11 mouse cellular contexts compared by ENCODE assay signal in genomic region chr14:76245063-76245396, GRCm38 (mm10).
DNase-seq lines count a peak whose midpoint lies in the region; ATAC-seq and TF ChIP-seq lines count a peak whose summit lies in the region.
"Had no signal": no experiment of that assay in that cellular context is flagged by ENCODE, and none has a peak within 500 bp of the region (broad histone marks: within the 10 kb centered on the region; RNA-seq: fewer than 3 reads in every experiment).

No protein-coding gene starts in this region.

- no peak overlapping the region for H3K4me3 ChIP-seq in forebrain, embryonic 13.5 days
- no peak overlapping the region for H3K4me3 ChIP-seq in forebrain, embryonic 12.5 days (replicated peaks)
- H3K4me3 ChIP-seq in neural tube, embryonic 12.5 days = no peak overlapping the region
- H3K4me3 ChIP-seq in hindbrain, embryonic 14.5 days (replicated peaks; ENCODE audit: low read length) = no peak overlapping the region
- no peak overlapping the region for H3K4me3 ChIP-seq in neural tube, embryonic 15.5 days (replicated peaks)
- no peak overlapping the region for H3K4me3 ChIP-seq in heart, embryonic 12.5 days
- no peak overlapping the region for H3K4me3 ChIP-seq in gastrocnemius, adult 2 months

- no peaks in the 10 kb centered on the region for H3K36me3 ChIP-seq in forebrain, embryonic 13.5 days (ENCODE audit: poor library complexity, severe bottlenecking)
- no peaks in the 10 kb centered on the region for H3K36me3 ChIP-seq in forebrain, embryonic 12.5 days (replicated peaks)
- H3K36me3 ChIP-seq in neural tube, embryonic 12.5 days = no peaks in the 10 kb centered on the region
- H3K36me3 ChIP-seq in hindbrain, embryonic 14.5 days (replicated peaks; ENCODE audit: control insufficient read depth, insufficient read depth) = no peaks in the 10 kb centered on the region
- H3K36me3 ChIP-seq in neural tube, embryonic 15.5 days = no peaks in the 10 kb centered on the region
- H3K36me3 ChIP-seq in heart, embryonic 12.5 days = no peaks in the 10 kb centered on the region

- no peak for DNase-seq in neural tube, embryonic 10.5 days (ENCODE audit: extremely low spot score, low spot score)
- DNase-seq in hindbrain, embryonic 14.5 days (ENCODE audit: low spot score) = no peak
- no peak for DNase-seq in gastrocnemius, adult 2 months
- DNase-seq: heart, postnatal 36 days; kidney, adult 9 months; thymus, adult 18-20 months had no signal

- H3K9ac ChIP-seq in forebrain, embryonic 13.5 days = no peak overlapping the region
- H3K9ac ChIP-seq in forebrain, embryonic 12.5 days = no peak overlapping the region
- no peak overlapping the region for H3K9ac ChIP-seq in neural tube, embryonic 12.5 days
- no peak overlapping the region for H3K9ac ChIP-seq in hindbrain, embryonic 14.5 days
- no peak overlapping the region for H3K9ac ChIP-seq in neural tube, embryonic 15.5 days (replicated peaks)
- no peak overlapping the region for H3K9ac ChIP-seq in heart, embryonic 12.5 days

- intact Hi-C loops in gastrocnemius, adult 2 months (cut with DNase I) = no loop called here

- WGBS in forebrain, embryonic 13.5 days = 76% methylated on average over 4 of the region's 4 CpGs
- 65% methylated on average over 4 of the region's 4 CpGs for WGBS in forebrain, embryonic 12.5 days
- 37% methylated on average over 4 of the region's 4 CpGs for WGBS in neural tube, embryonic 12.5 days
- WGBS in hindbrain, embryonic 14.5 days = 37% methylated on average over 4 of the region's 4 CpGs
- WGBS in neural tube, embryonic 15.5 days = 32% methylated on average over 4 of the region's 4 CpGs
- 65% methylated on average over 4 of the region's 4 CpGs for WGBS in heart, embryonic 12.5 days

- H3K4me1 ChIP-seq in forebrain, embryonic 13.5 days = peaks cover 18% of the 10 kb centered on the region
- peaks cover 24% of the 10 kb centered on the region for H3K4me1 ChIP-seq in forebrain, embryonic 12.5 days
- peaks cover 17% of the 10 kb centered on the region for H3K4me1 ChIP-seq in neural tube, embryonic 12.5 days
- H3K4me1 ChIP-seq in hindbrain, embryonic 14.5 days (replicated peaks; ENCODE audit: control insufficient read depth, insufficient read depth, low read length) = peaks cover 12% of the 10 kb centered on the region
- peaks cover 19% of the 10 kb centered on the region; the same call in 1 of the 2 replicates for H3K4me1 ChIP-seq in neural tube, embryonic 15.5 days
- H3K4me1 ChIP-seq in heart, embryonic 12.5 days (replicated peaks) = peaks cover 20% of the 10 kb centered on the region

- ATAC-seq in forebrain, embryonic 13.5 days = no peak
- ATAC-seq in forebrain, embryonic 12.5 days (ENCODE audit: low FRiP score) = no peak
- 0 out of 2 replicates have a peak, but pooled peaks have one; percentile 16 for ATAC-seq in neural tube, embryonic 12.5 days (ENCODE audit: low FRiP score, low read depth)
- ATAC-seq in hindbrain, embryonic 14.5 days (ENCODE audit: low FRiP score) = no peak
- ATAC-seq in neural tube, embryonic 15.5 days (ENCODE audit: low FRiP score) = no peak
- no peak for ATAC-seq in heart, embryonic 12.5 days (ENCODE audit: insufficient number of reproducible peaks, low FRiP score)

- H3K27ac ChIP-seq in forebrain, embryonic 13.5 days = 0 out of 2 replicates have a peak overlapping the region, but pooled peaks have one; percentile 37
- H3K27ac ChIP-seq in forebrain, embryonic 12.5 days = no peak overlapping the region
- H3K27ac ChIP-seq in neural tube, embryonic 12.5 days = no peak overlapping the region
- H3K27ac ChIP-seq in hindbrain, embryonic 14.5 days = peak overlapping the region; percentile 74
- peak overlapping the region; percentile 70; the same call in 1 of the 2 replicates for H3K27ac ChIP-seq in neural tube, embryonic 15.5 days (replicated peaks)
- H3K27ac ChIP-seq in heart, embryonic 12.5 days (ENCODE audit: poor library complexity, severe bottlenecking) = no peak overlapping the region
- no peak overlapping the region for H3K27ac ChIP-seq in gastrocnemius, adult 2 months

- no peaks in the 10 kb centered on the region for H3K9me3 ChIP-seq in forebrain, embryonic 13.5 days (replicated peaks)
- no peaks in the 10 kb centered on the region for H3K9me3 ChIP-seq in forebrain, embryonic 12.5 days
- no peaks in the 10 kb centered on the region for H3K9me3 ChIP-seq in neural tube, embryonic 12.5 days
- no peaks in the 10 kb centered on the region for H3K9me3 ChIP-seq in hindbrain, embryonic 14.5 days (ENCODE audit: control insufficient read depth, low read length)
- no peaks in the 10 kb centered on the region for H3K9me3 ChIP-seq in neural tube, embryonic 15.5 days (replicated peaks)
- H3K9me3 ChIP-seq in heart, embryonic 12.5 days (replicated peaks) = no peaks in the 10 kb centered on the region

- H3K27me3 ChIP-seq in forebrain, embryonic 13.5 days = no peaks in the 10 kb centered on the region
- H3K27me3 ChIP-seq in forebrain, embryonic 12.5 days = 0 out of 2 replicates have a peak, but pooled peaks cover 3% of the 10 kb centered on the region
- no peaks in the 10 kb centered on the region for H3K27me3 ChIP-seq in neural tube, embryonic 12.5 days (replicated peaks)
- no peaks in the 10 kb centered on the region for H3K27me3 ChIP-seq in hindbrain, embryonic 14.5 days (ENCODE audit: control insufficient read depth, insufficient read depth, low read length)
- no peaks in the 10 kb centered on the region for H3K27me3 ChIP-seq in neural tube, embryonic 15.5 days (replicated peaks)
- H3K27me3 ChIP-seq in heart, embryonic 12.5 days (replicated peaks) = no peaks in the 10 kb centered on the region

- TF ChIP-seq CTCF in gastrocnemius, adult 2 months (IDR thresholded peaks at IDR 0.05) = no peak

- H3K4me2 ChIP-seq in forebrain, embryonic 13.5 days = no peak overlapping the region
- no peak overlapping the region for H3K4me2 ChIP-seq in forebrain, embryonic 12.5 days
- 0 out of 2 replicates have a peak overlapping the region, but pooled peaks have one; percentile 38 for H3K4me2 ChIP-seq in neural tube, embryonic 12.5 days (replicated peaks)
- H3K4me2 ChIP-seq in hindbrain, embryonic 14.5 days (replicated peaks) = 0 out of 2 replicates have a peak overlapping the region, but pooled peaks have one; percentile 25
- no peak overlapping the region for H3K4me2 ChIP-seq in neural tube, embryonic 15.5 days
- H3K4me2 ChIP-seq in heart, embryonic 12.5 days = no peak overlapping the region

Comparison
In these comparisons a context has a peak if more than half of its experiments do, and no peak if none do; other contexts are left out.
1. H3K27ac ChIP-seq: peak in forebrain, embryonic 13.5 days (single experiment), hindbrain, embryonic 14.5 days (single experiment) and neural tube, embryonic 15.5 days (single experiment); none in forebrain, embryonic 12.5 days (single experiment), neural tube, embryonic 12.5 days (single experiment), heart, embryonic 12.5 days (single experiment) and gastrocnemius, adult 2 months (single experiment).
2. H3K4me2 ChIP-seq: peak in neural tube, embryonic 12.5 days (single experiment) and hindbrain, embryonic 14.5 days (single experiment); none in forebrain, embryonic 13.5 days (single experiment), forebrain, embryonic 12.5 days (single experiment), neural tube, embryonic 15.5 days (single experiment) and heart, embryonic 12.5 days (single experiment).